Mouse (Mus musculus): ENCODE measurements at regions not wholly inside any gene's neighbourhood (a gene's known extent, or its start where the extent isn't known, plus 50 kb on each side); places are given as distances from the start of the nearest gene placed in this dataset.

- 75% methylated on average over 10 of the region's 10 CpGs for WGBS (ENCODE audit: insufficient replicate concordance)
- no peak overlapping the region for H3K27ac ChIP-seq (ENCODE audit: low read depth)
- DNase-seq: no peak
- no peaks in the 10 kb centered on the region for H3K27me3 ChIP-seq (ENCODE audit: insufficient read depth, low read length)
- H3K4me2 ChIP-seq (ENCODE audit: low read depth, low read length): no peak overlapping the region
- no peaks in the 10 kb centered on the region for H3K4me1 ChIP-seq (ENCODE audit: insufficient read depth)
- ATAC-seq: no peak
- TF ChIP-seq EP300 (IDR thresholded peaks at IDR 0.05; ENCODE audit: low read depth): no peak
- TF ChIP-seq CTCF (IDR thresholded peaks at IDR 0.05; ENCODE audit: low read depth): no peak
- no peak overlapping the region for H3K9ac ChIP-seq (replicated peaks)
- H3K4me3 ChIP-seq (ENCODE audit: low read depth, low read length): no peak overlapping the region
- no peaks in the 10 kb centered on the region for H3K9me3 ChIP-seq (ENCODE audit: low read length)
- H3K36me3 ChIP-seq (replicated peaks; ENCODE audit: insufficient read depth, low read length): no peaks in the 10 kb centered on the region
These were observed 67.2 kb upstream of the Arntl start for GRCm38 (mm10) chr7:113140011-113140438.

GRCm38 (mm10) chr7:113141846-113142683 lies 65.2 kb upstream of the Arntl start:
- no peaks in the 10 kb centered on the region for H3K4me1 ChIP-seq (ENCODE audit: insufficient read depth)
- H3K4me2 ChIP-seq (ENCODE audit: low read depth, low read length): no peak overlapping the region
- H3K27me3 ChIP-seq (ENCODE audit: insufficient read depth, low read length): no peaks in the 10 kb centered on the region
- no peaks in the 10 kb centered on the region for H3K36me3 ChIP-seq (replicated peaks; ENCODE audit: insufficient read depth, low read length)
- TF ChIP-seq EP300 (IDR thresholded peaks at IDR 0.05; ENCODE audit: low read depth) (no peak), CTCF (IDR thresholded peaks at IDR 0.05; ENCODE audit: low read depth) (no peak)
- no peak overlapping the region for H3K27ac ChIP-seq (ENCODE audit: low read depth)
- H3K9me3 ChIP-seq (ENCODE audit: low read length): no peaks in the 10 kb centered on the region
- no peak overlapping the region for H3K4me3 ChIP-seq (ENCODE audit: low read depth, low read length)
- no peak overlapping the region for H3K9ac ChIP-seq (replicated peaks)
- DNase-seq: no peak
- ATAC-seq: no peak
- WGBS (ENCODE audit: insufficient replicate concordance): 55% methylated on average over 10 of the region's 10 CpGs

DNA sequence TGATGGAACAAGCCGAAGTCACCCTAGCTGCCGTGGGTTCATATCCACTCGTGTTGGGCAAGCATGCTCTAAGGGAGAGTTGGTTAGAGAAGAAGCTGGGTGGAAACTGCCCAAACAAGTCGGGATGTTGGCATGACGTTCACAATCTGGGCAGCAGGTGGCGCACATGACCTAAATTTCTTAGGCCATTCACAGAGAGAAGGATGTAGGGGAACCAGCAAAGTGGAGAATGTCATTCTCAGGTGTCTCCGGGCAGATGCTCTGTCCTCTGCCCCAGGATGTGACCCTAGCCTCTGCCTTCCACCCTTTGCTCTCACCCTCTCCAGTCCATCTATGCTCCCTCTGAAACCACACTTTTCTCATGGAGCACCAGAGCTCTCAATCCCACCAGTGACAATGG lies 63.7 kb upstream of the Arntl start:
- no peaks in the 10 kb centered on the region for H3K36me3 ChIP-seq (replicated peaks; ENCODE audit: insufficient read depth, low read length)
- no peak overlapping the region for H3K4me3 ChIP-seq (ENCODE audit: low read depth, low read length)
- H3K9me3 ChIP-seq (ENCODE audit: low read length): no peaks in the 10 kb centered on the region
- DNase-seq: peak; percentile 85
- H3K4me2 ChIP-seq (ENCODE audit: low read depth, low read length): no peak overlapping the region
- H3K4me1 ChIP-seq (ENCODE audit: insufficient read depth): no peaks in the 10 kb centered on the region
- no peak overlapping the region for H3K9ac ChIP-seq (replicated peaks)
- H3K27me3 ChIP-seq (ENCODE audit: insufficient read depth, low read length): no peaks in the 10 kb centered on the region
- WGBS (ENCODE audit: insufficient replicate concordance): 5% methylated on average over 7 of the region's 7 CpGs
- TF ChIP-seq CTCF (IDR thresholded peaks at IDR 0.05; ENCODE audit: low read depth) (peak; percentile 88), EP300 (IDR thresholded peaks at IDR 0.05; ENCODE audit: low read depth) (no peak)
- ATAC-seq: peak; percentile 25; the same call in 1 of the 2 replicates
- H3K27ac ChIP-seq (ENCODE audit: low read depth): no peak overlapping the region

- Histone ChIP-seq H3K4me3 (ENCODE audit: low read depth, low read length) (no peak overlapping the region), H3K9ac (replicated peaks) (no peak overlapping the region), H3K9me3 (ENCODE audit: low read length) (no peaks in the 10 kb centered on the region), H3K36me3 (replicated peaks; ENCODE audit: insufficient read depth, low read length) (no peaks in the 10 kb centered on the region), H3K27ac (ENCODE audit: low read depth) (no peak overlapping the region), H3K27me3 (ENCODE audit: insufficient read depth, low read length) (0 out of 2 replicates have a peak, but pooled peaks cover 3% of the 10 kb centered on the region), H3K4me1 (ENCODE audit: insufficient read depth) (no peaks in the 10 kb centered on the region), H3K4me2 (ENCODE audit: low read depth, low read length) (no peak overlapping the region)
- WGBS (ENCODE audit: insufficient replicate concordance): 81% methylated on average over 8 of the region's 8 CpGs
- no peak for TF ChIP-seq EP300 (IDR thresholded peaks at IDR 0.05; ENCODE audit: low read depth)
- TF ChIP-seq CTCF (IDR thresholded peaks at IDR 0.05; ENCODE audit: low read depth): no peak
- DNase-seq: no peak
- ATAC-seq: no peak
These were observed 62.2 kb upstream of the Arntl start for GRCm38 (mm10) chr7:113145046-113145445.

DNA sequence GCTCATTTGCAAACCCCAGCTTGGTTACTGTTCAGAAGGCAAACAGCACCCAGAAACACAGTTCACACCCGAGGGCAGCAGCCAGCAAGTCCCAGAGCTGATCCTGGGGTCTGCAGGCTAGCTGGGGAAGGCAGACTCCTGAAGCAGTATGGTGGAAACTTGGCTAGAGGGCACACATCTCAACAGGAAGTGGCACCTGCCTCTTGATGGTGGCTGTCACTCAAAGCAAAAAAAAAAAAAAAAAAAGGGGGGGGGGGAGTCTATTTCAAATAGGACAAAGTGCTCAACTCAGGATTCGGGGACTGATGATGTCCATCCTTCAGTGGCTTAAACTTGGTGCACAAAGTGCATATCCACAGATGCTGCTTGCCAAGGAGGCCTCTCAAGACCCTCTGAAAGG lies 61.2 kb upstream of the Arntl start:
- Histone ChIP-seq H3K4me3 (ENCODE audit: low read depth, low read length) (no peak overlapping the region), H3K9me3 (ENCODE audit: low read length) (no peaks in the 10 kb centered on the region), H3K27ac (ENCODE audit: low read depth) (no peak overlapping the region), H3K27me3 (ENCODE audit: insufficient read depth, low read length) (0 out of 2 replicates have a peak, but pooled peaks cover 3% of the 10 kb centered on the region), H3K4me1 (ENCODE audit: insufficient read depth) (no peaks in the 10 kb centered on the region), H3K9ac (replicated peaks) (no peak overlapping the region), H3K4me2 (ENCODE audit: low read depth, low read length) (no peak overlapping the region), H3K36me3 (replicated peaks; ENCODE audit: insufficient read depth, low read length) (no peaks in the 10 kb centered on the region)
- DNase-seq (no peak), ATAC-seq (no peak)
- TF ChIP-seq CTCF (IDR thresholded peaks at IDR 0.05; ENCODE audit: low read depth) (no peak), EP300 (IDR thresholded peaks at IDR 0.05; ENCODE audit: low read depth) (no peak)
- 50% methylated on average over 2 of the region's 2 CpGs for WGBS (ENCODE audit: insufficient replicate concordance)

GRCm38 (mm10) chr7:113146526-113146925 lies 60.7 kb upstream of the Arntl start:
- H3K4me3 ChIP-seq (ENCODE audit: low read depth, low read length): no peak overlapping the region
- 0 out of 2 replicates have a peak, but pooled peaks cover 4% of the 10 kb centered on the region for H3K27me3 ChIP-seq (ENCODE audit: insufficient read depth, low read length)
- no peak overlapping the region for H3K9ac ChIP-seq (replicated peaks)
- no peaks in the 10 kb centered on the region for H3K36me3 ChIP-seq (replicated peaks; ENCODE audit: insufficient read depth, low read length)
- H3K27ac ChIP-seq (ENCODE audit: low read depth): no peak overlapping the region
- no peaks in the 10 kb centered on the region for H3K4me1 ChIP-seq (ENCODE audit: insufficient read depth)
- no peak for ATAC-seq
- TF ChIP-seq EP300 (IDR thresholded peaks at IDR 0.05; ENCODE audit: low read depth): no peak
- no peak for TF ChIP-seq CTCF (IDR thresholded peaks at IDR 0.05; ENCODE audit: low read depth)
- no peaks in the 10 kb centered on the region for H3K9me3 ChIP-seq (ENCODE audit: low read length)
- no peak overlapping the region for H3K4me2 ChIP-seq (ENCODE audit: low read depth, low read length)
- WGBS (ENCODE audit: insufficient replicate concordance): 73% methylated on average over 9 of the region's 9 CpGs
- no peak for DNase-seq

Data from liver, postnatal 0 days (tissue).